Mouse (Mus musculus): ENCODE results near the gene Lhfpl2.

- TF ChIP-seq CTCF (IDR thresholded peaks at IDR 0.05; ENCODE audit: control insufficient read depth, insufficient read depth, low read length) (no peak), POLR2A (IDR thresholded peaks at IDR 0.05; ENCODE audit: borderline replicate concordance, control insufficient read depth, low read depth, low read length) (no peak)
Measured at GRCm38 (mm10) chr13:94159478-94160220, 102.1 kb downstream of the Lhfpl2 start.
